Mouse (Mus musculus): ENCODE measurements at regions not wholly inside any gene's neighbourhood (a gene's known extent, or its start where the extent isn't known, plus 50 kb on each side); places are given as distances from the start of the nearest gene placed in this dataset.
A peak's percentile ranks its signal among the peaks of the same experiment; 100 is the strongest.

- H3K4me3 ChIP-seq (replicated peaks), result no peak overlapping the region
- H3K4me2 ChIP-seq (replicated peaks), result no peak overlapping the region
- H3K27me3 ChIP-seq, result peaks cover 79% of the 10 kb centered on the region
- 76% methylated on average over 6 of the region's 6 CpGs for WGBS
- H3K4me1 ChIP-seq (replicated peaks), result peaks cover 40% of the 10 kb centered on the region
- no peaks in the 10 kb centered on the region for H3K36me3 ChIP-seq
- no peak overlapping the region for H3K27ac ChIP-seq
- ATAC-seq, result no peak
- no peaks in the 10 kb centered on the region for H3K9me3 ChIP-seq
- H3K9ac ChIP-seq (replicated peaks), result no peak overlapping the region
Measured at GRCm38 (mm10) chr9:35328503-35328902, 60.8 kb downstream of the Rpusd4 start.

DNA sequence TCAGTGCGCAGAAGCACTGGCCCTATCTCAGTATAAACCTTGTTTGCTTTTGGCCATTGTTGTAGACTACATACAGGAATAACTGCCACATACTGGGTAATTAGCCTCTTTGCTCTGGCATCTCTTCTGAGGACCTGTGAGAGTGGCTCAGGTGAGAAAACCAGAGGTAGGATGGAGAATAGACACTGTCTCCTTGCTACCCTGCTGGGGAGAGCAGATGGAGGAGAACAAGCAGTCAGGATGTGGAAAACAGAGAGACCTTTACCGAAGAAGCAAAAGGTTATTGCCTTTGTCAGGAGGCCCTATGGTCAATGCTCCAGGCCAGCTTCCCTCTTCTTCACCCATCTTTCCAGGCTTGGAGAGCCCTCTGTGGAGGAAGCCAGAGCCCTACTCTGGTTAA, 62.7 kb downstream of the Rpusd4 start:
- peak overlapping the region; percentile 72 for H3K27ac ChIP-seq

GRCm38 (mm10) chr9:35331241-35331680, 63.6 kb downstream of the Rpusd4 start:
- H3K9me3 ChIP-seq, result no peaks in the 10 kb centered on the region
- peaks cover 86% of the 10 kb centered on the region for H3K27me3 ChIP-seq
- H3K4me2 ChIP-seq (replicated peaks), result no peak overlapping the region; the same call in 1 of the 2 replicates
- H3K4me1 ChIP-seq (replicated peaks), result peaks cover 60% of the 10 kb centered on the region
- H3K9ac ChIP-seq (replicated peaks), result 0 out of 2 replicates have a peak overlapping the region, but pooled peaks have one; percentile 1
- H3K36me3 ChIP-seq, result no peaks in the 10 kb centered on the region
- WGBS, result 3% methylated on average over 7 of the region's 7 CpGs
- no peak overlapping the region for H3K4me3 ChIP-seq (replicated peaks)
- ATAC-seq, result peak; percentile 93
- H3K27ac ChIP-seq, result peak overlapping the region; percentile 72

More for the DNA sequence above, 62.7 kb downstream of the Rpusd4 start:
- no peak overlapping the region for H3K4me2 ChIP-seq (replicated peaks)
- no peak for ATAC-seq
- 85% methylated on average over 2 of the region's 2 CpGs for WGBS
- H3K4me1 ChIP-seq (replicated peaks), result peaks cover 51% of the 10 kb centered on the region
- H3K9ac ChIP-seq (replicated peaks), result no peak overlapping the region
- no peaks in the 10 kb centered on the region for H3K36me3 ChIP-seq
- H3K9me3 ChIP-seq, result no peaks in the 10 kb centered on the region
- H3K4me3 ChIP-seq (replicated peaks), result no peak overlapping the region
- H3K27me3 ChIP-seq, result peaks cover 81% of the 10 kb centered on the region

- peaks cover 64% of the 10 kb centered on the region for H3K4me1 ChIP-seq (replicated peaks)
- no peak overlapping the region for H3K4me2 ChIP-seq (replicated peaks)
- H3K9ac ChIP-seq (replicated peaks), result no peak overlapping the region
- H3K36me3 ChIP-seq, result no peaks in the 10 kb centered on the region
- peaks cover 87% of the 10 kb centered on the region for H3K27me3 ChIP-seq
- WGBS, result 73% methylated on average over 11 of the region's 11 CpGs
- no peak overlapping the region for H3K27ac ChIP-seq
- ATAC-seq, result no peak
- H3K9me3 ChIP-seq, result no peaks in the 10 kb centered on the region
- no peak overlapping the region for H3K4me3 ChIP-seq (replicated peaks)
Measured at GRCm38 (mm10) chr9:35332688-35333630, 65.3 kb downstream of the Rpusd4 start.

GRCm38 (mm10) chr9:35333631-35334005, 66.0 kb downstream of the Rpusd4 start:
- Histone ChIP-seq H3K4me3 (replicated peaks) (no peak overlapping the region), H3K9me3 (no peaks in the 10 kb centered on the region), H3K27me3 (peaks cover 88% of the 10 kb centered on the region), H3K27ac (no peak overlapping the region), H3K9ac (replicated peaks) (no peak overlapping the region), H3K4me2 (replicated peaks) (no peak overlapping the region), H3K36me3 (no peaks in the 10 kb centered on the region), H3K4me1 (replicated peaks) (peaks cover 64% of the 10 kb centered on the region)
- no peak for ATAC-seq
- WGBS, result 76% methylated on average over 8 of the region's 8 CpGs

GRCm38 (mm10) chr9:35334536-35334935, 66.9 kb downstream of the Rpusd4 start:
- H3K36me3 ChIP-seq, result no peaks in the 10 kb centered on the region
- no peak overlapping the region for H3K9ac ChIP-seq (replicated peaks)
- ATAC-seq, result no peak
- H3K27ac ChIP-seq, result no peak overlapping the region
- H3K4me1 ChIP-seq (replicated peaks), result peaks cover 61% of the 10 kb centered on the region
- WGBS, result 69% methylated on average over 5 of the region's 5 CpGs
- H3K27me3 ChIP-seq, result peaks cover 88% of the 10 kb centered on the region
- H3K9me3 ChIP-seq, result no peaks in the 10 kb centered on the region
- no peak overlapping the region for H3K4me3 ChIP-seq (replicated peaks)
- no peak overlapping the region for H3K4me2 ChIP-seq (replicated peaks)

DNA sequence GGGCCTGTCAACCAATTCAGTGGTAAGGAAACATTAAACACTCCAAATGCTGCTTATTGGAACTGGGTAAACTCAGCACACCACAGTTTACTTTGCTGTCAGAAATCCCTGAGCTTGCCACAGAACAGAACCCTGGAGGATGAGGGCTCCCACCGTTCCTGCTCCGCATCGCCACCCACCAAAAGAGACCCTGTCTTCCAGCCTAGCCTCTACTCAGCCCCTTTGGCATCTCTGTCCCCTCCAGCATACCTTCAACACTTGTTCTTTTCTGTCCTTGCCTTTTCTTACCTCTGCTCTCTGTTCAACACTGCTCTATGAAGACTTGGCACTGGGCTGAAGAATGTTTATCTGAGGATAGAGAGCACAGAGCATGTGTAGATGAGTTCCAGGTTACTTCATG, 67.5 kb downstream of the Rpusd4 start:
- H3K4me3 ChIP-seq (replicated peaks), result no peak overlapping the region
- H3K27ac ChIP-seq, result no peak overlapping the region
- no peak overlapping the region for H3K4me2 ChIP-seq (replicated peaks)
- H3K4me1 ChIP-seq (replicated peaks), result peaks cover 57% of the 10 kb centered on the region
- H3K9ac ChIP-seq (replicated peaks), result no peak overlapping the region
- no peaks in the 10 kb centered on the region for H3K9me3 ChIP-seq
- WGBS, result 74% methylated on average over 3 of the region's 3 CpGs
- H3K27me3 ChIP-seq, result peaks cover 88% of the 10 kb centered on the region
- no peaks in the 10 kb centered on the region for H3K36me3 ChIP-seq
- ATAC-seq, result no peak

GRCm38 (mm10) chr9:35335888-35336700, 68.4 kb downstream of the Rpusd4 start:
- no peak overlapping the region for H3K4me2 ChIP-seq (replicated peaks)
- peaks cover 90% of the 10 kb centered on the region for H3K27me3 ChIP-seq

DNA sequence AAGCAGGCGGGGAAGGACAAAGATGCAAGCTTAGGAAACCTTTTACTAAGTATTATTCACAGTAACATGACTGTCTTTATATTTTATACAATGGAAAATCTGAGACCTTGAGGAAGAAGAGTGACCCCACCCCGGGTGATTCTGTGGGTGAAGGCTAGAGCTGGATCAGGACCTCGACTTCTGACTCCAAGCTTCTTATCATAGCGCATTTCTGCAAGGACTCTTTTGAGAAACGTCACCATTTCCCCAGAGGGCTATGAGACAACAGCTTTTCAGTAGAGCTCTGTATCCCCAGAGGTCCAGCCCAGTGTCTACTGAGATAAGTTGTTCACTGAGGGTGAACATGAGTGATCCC, 69.0 kb downstream of the Rpusd4 start:
- H3K9ac ChIP-seq (replicated peaks), result no peak overlapping the region
- H3K27me3 ChIP-seq, result peaks cover 90% of the 10 kb centered on the region
- ATAC-seq, result no peak
- no peak overlapping the region for H3K4me2 ChIP-seq (replicated peaks)
- H3K9me3 ChIP-seq, result no peaks in the 10 kb centered on the region
- WGBS, result 75% methylated on average over 5 of the region's 5 CpGs
- H3K27ac ChIP-seq, result no peak overlapping the region
- H3K4me3 ChIP-seq (replicated peaks), result no peak overlapping the region
- H3K4me1 ChIP-seq (replicated peaks), result peaks cover 56% of the 10 kb centered on the region
- no peaks in the 10 kb centered on the region for H3K36me3 ChIP-seq

More at GRCm38 (mm10) chr9:35335888-35336700, 68.4 kb downstream of the Rpusd4 start:
- Histone ChIP-seq H3K36me3 (no peaks in the 10 kb centered on the region), H3K4me3 (replicated peaks) (no peak overlapping the region), H3K27ac (no peak overlapping the region), H3K9me3 (no peaks in the 10 kb centered on the region), H3K4me1 (replicated peaks) (peaks cover 57% of the 10 kb centered on the region), H3K9ac (replicated peaks) (no peak overlapping the region)
- WGBS, result 63% methylated on average over 15 of the region's 15 CpGs
- peak; percentile 14; the same call in 1 of the 2 replicates for ATAC-seq

- Histone ChIP-seq H3K4me2 (replicated peaks) (no peak overlapping the region), H3K9me3 (no peaks in the 10 kb centered on the region), H3K9ac (replicated peaks) (no peak overlapping the region), H3K4me1 (replicated peaks) (peaks cover 43% of the 10 kb centered on the region), H3K27me3 (peaks cover 80% of the 10 kb centered on the region), H3K36me3 (no peaks in the 10 kb centered on the region), H3K27ac (no peak overlapping the region), H3K4me3 (replicated peaks) (no peak overlapping the region)
- 87% methylated on average over 5 of the region's 5 CpGs for WGBS
- ATAC-seq, result no peak
Measured at GRCm38 (mm10) chr9:35338858-35339257, 71.2 kb downstream of the Rpusd4 start.

GRCm38 (mm10) chr9:35339492-35340262, 72.0 kb downstream of the Rpusd4 start:
- H3K36me3 ChIP-seq, result no peaks in the 10 kb centered on the region
- 83% methylated on average over 10 of the region's 10 CpGs for WGBS
- H3K4me3 ChIP-seq (replicated peaks), result no peak overlapping the region

More at GRCm38 (mm10) chr9:35339492-35340262, 72.0 kb downstream of the Rpusd4 start:
- H3K4me2 ChIP-seq (replicated peaks), result no peak overlapping the region
- H3K27ac ChIP-seq, result no peak overlapping the region
- no peak overlapping the region for H3K9ac ChIP-seq (replicated peaks)
- H3K9me3 ChIP-seq, result no peaks in the 10 kb centered on the region
- H3K27me3 ChIP-seq, result peaks cover 72% of the 10 kb centered on the region
- no peak for ATAC-seq
- peaks cover 41% of the 10 kb centered on the region for H3K4me1 ChIP-seq (replicated peaks)
